Mouse (Mus musculus): Measurements from ENCODE around the gene Aff1. TPM values are rescaled to one million over a fixed set of nuclear protein-coding genes. Genes with fewer than 3 reads are reported as not detected.

Aff1 gene
- total RNA-seq (2015; ENCODE audit: low replicate concordance) = 262 and 340 TPM in 2 replicates
- total RNA-seq (2017; ENCODE audit: low replicate concordance) = 184 and 253 TPM in 2 replicates

DNA sequence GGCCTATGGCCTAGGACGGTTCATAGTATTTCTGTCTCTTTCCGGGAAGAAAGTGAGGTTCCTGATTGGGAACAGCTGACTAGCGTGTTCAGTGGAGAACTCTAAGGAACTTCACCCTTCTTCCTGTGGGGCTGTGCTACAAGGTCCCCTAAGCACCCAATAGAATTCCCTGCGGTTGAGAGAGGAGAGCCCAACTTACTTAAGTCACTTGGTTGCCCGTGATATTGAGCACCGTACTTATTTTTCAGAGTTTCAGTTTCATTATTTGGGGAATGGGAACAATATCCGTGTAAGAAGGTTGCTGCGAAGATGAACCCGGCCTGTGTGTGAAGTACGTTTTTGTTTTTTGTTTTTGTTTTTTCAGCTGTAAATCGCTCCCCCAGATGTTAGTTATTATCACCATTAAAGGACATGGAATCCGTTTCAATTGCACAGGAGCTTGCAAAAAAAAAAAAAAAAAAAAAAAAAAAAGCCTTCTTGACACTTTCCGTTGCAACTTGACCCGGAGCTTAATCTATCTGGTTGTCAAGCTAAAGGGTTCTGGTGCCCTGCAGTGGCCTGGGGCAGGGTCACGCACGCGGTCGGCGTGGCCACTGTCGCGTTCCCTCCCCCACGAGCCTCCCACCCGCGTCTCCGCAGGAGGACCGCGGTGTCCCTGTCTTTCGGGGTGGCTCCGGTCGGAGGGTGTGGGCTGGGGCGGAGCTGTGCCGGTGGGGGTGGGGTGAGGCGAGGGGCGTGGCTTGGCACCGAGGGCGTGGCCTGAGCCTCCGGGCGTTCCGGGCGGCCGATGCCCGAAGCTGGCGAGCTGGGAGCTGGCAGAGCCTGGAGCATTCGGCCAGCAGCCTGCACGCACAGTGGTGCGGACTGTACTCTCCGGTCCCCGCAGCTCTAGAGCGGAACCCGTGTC lies at the start of gene Aff1:
TSS of gene Aff1 (plus strand) at position 751 of the 907 bp plus-strand sequence.
- peak; percentile 95 for ATAC-seq (replicated peaks; ENCODE audit: low FRiP score, poor library complexity, severe bottlenecking)

DNA sequence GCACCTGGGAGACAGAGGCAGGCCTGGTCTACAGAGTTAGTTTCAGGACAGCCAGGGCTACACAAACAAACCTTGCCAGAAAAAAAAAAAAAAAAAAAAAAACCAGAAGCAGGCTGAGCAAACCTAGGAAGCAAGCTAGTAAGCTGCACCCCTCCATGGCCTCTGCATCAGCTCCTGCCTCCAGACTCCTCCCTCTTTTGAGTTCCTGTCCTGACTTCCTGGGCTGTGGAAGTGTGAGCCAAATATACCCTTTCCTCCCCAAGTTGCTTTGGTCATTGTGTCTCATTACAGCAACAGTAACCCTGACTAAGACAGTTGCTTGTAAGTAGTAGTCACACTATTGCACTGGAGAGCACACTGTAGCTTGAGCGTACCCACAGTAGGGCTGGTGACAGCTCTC lies 48.0 kb upstream of the Aff1 start:
- ATAC-seq (replicated peaks; ENCODE audit: low FRiP score, poor library complexity, severe bottlenecking) = no peak

DNA sequence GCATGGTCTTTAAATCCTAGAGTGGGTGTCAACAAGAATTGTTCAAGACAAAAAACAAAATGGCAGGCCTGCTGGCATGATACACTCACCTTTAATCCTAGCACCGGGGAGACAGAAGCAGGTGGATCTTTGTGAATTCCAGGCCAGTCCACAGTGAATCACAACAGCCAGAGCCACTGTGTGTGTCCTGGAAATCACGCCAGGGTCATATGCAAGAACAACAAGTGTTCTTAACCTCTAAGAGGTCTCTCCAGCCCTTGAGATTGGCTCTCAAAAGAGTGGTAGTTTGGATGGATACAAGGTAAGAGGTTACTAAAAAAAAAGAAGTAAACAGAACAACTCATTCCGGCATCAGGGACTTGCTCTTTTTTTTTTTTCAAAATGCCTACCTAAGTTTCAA lies 44.9 kb upstream of the Aff1 start:
- ATAC-seq (replicated peaks; ENCODE audit: low FRiP score, poor library complexity, severe bottlenecking) = no peak

GRCm38 (mm10) chr5:103654225-103654624 lies 37.9 kb upstream of the Aff1 start:
- 0 out of 2 replicates have a peak, but pooled peaks have one; percentile 53 for ATAC-seq (replicated peaks; ENCODE audit: low FRiP score, poor library complexity, severe bottlenecking)

- no peak for ATAC-seq (replicated peaks; ENCODE audit: low FRiP score, poor library complexity, severe bottlenecking)
These were observed 37.4 kb upstream of the Aff1 start for GRCm38 (mm10) chr5:103654780-103655179.

DNA sequence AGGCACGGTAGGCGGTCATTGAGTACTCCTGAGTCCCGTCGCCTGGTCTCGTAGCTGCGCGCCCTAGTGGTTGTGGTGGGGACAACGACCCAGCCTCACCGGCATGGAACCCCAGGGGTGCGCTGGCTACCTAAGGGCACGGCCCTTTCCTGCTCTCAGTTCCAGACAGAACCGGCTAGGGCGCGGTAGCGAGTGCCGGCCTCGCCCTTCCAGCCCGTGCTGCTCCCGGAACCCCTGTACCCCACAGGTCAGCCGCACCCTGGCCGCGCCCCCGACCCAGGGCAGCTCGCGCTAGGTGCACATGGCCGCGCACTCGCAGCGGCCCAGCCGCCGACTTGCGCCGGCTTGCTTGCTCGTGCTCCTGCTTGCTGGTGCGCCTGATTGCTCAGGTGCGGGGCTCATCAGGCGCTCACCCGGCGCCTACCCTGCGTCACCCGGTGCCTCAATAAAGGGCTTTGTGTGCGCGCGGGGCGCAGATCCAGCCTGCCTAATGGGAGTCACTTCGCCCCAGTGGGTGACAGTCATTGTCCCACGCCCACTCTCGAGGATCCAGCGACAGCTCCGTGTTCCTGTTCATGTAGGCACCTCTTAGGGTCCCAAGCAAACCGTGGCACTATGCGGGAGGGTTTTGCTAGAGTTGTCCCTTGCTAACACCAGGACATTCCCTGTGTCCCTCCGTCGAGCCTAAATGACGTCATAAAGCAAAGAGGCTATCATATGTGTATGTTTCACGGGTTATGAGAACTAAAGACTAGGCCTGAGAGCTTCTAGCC lies 36.6 kb upstream of the Aff1 start, which contains the start of gene 1700016H13Rik:
TSS of gene 1700016H13Rik (minus strand) at position 665 of the 773 bp plus-strand sequence.
- peak; percentile 57 for ATAC-seq (replicated peaks; ENCODE audit: low FRiP score, poor library complexity, severe bottlenecking)

DNA sequence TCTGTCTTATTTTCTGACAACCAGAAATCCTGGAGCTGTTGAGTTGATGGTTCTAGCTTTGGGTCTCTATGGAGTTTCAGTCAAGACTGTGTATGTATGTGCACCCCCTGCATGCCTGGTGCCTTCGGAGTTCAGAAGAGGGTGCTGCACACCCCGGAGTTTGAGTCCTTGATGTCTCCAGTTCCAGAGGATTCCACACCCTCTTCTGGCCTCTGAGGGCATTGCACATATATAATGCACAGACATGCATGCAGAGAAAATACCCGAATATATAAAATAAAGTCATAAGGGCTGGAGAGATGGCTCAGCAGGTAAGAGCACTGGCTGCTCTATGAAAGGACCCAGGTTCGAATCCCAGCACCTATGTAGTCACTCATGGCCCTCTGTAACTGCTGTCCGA lies 33.3 kb upstream of the Aff1 start:
- ATAC-seq (replicated peaks; ENCODE audit: low FRiP score, poor library complexity, severe bottlenecking) = 0 out of 2 replicates have a peak, but pooled peaks have one; percentile 51

DNA sequence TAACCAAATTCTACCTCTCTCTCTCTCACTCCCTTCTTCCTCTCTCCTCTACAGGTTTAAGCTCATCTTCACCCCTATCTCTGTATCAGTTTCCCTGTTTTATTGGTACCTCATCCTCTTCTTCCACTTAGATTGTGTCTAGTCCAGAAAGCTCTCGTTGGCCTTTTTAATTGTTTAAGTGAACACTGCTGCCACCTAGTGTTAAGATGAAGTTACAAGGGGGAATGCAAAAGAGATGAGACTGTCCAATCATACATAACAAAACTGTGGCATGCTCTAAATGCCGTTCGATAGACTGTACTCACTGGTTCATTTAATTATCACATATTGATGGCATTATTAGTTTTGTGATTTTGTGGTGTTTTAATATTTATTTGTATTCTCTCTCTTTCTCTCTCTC lies 32.6 kb upstream of the Aff1 start:
- ATAC-seq (replicated peaks; ENCODE audit: low FRiP score, poor library complexity, severe bottlenecking) = peak; percentile 61; the same call in 1 of the 2 replicates

DNA sequence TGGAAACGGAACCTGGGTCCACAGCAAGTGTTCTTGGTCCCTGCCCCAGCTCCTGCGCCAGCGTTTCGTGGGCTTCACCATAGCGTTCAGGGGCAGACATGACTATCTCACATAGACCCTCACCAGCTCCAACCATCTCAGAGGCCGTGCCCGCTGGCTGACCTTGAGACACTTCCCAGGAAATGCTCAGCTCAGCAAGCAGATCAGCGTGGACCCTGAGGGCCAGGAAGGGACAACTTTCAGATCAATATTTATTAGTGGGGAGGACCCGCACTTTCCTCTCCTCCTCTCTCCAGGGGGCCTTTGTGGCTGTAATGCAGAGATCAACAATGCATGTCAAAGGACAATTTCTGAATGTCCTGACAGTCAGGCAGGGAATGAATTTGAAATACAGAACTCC lies 27.2 kb upstream of the Aff1 start:
- ATAC-seq (replicated peaks; ENCODE audit: low FRiP score, poor library complexity, severe bottlenecking) = no peak

DNA sequence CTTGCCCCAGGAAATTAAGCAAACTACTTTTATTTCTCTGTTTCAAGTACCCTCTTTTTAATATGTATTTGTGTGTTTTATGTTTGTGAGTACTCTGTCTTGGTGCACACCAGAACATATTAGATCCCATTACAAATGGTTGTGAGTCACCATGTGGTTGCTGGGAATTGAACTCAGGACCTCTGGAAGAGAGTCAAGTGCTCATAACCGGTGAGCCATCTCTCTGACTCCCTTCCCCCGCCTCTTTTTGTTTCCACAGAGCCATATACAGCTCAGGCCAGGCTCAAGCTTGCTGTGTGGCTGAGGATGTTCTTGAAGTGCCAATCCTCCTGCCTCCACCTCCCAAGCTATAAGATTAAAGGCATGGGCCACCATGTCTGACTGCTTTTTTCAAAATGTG lies 26.3 kb upstream of the Aff1 start:
- ATAC-seq (replicated peaks; ENCODE audit: low FRiP score, poor library complexity, severe bottlenecking) = no peak

GRCm38 (mm10) chr5:103671858-103672257 lies 20.3 kb upstream of the Aff1 start:
- no peak for ATAC-seq (replicated peaks; ENCODE audit: low FRiP score, poor library complexity, severe bottlenecking)

GRCm38 (mm10) chr5:103673611-103674010 lies 18.6 kb upstream of the Aff1 start:
- no peak for ATAC-seq (replicated peaks; ENCODE audit: low FRiP score, poor library complexity, severe bottlenecking)

- no peak for ATAC-seq (replicated peaks; ENCODE audit: low FRiP score, poor library complexity, severe bottlenecking)
These were observed 17.7 kb upstream of the Aff1 start for GRCm38 (mm10) chr5:103674482-103674881.

DNA sequence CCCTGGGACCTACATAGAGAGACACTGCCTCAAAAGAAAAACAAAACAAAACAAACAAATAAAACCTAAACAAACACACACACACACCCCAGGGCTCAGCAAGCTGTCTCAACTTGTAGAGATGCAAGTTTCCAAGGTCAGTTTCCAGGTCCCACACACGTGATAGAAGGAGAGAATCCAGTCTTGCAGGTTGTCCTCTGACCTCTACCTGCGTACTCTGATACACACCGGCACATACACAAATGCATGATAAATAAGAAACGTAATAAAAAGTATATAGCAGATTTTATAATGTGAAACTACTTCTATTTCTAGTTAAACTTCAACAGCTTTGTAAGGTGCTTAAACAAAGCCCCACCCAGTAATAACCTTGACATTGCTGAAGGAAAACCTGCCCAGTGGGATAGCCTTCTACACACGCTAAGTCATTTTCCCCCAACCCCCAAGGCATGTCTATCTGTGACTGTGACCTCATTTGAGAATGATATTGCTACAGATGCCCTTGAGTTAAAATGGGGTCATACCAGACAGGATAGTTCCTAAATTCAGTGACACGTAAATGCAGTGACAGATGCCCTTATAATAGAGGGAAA lies 15.8 kb upstream of the Aff1 start:
- no peak for ATAC-seq (replicated peaks; ENCODE audit: low FRiP score, poor library complexity, severe bottlenecking)

- no peak for ATAC-seq (replicated peaks; ENCODE audit: low FRiP score, poor library complexity, severe bottlenecking)
These were observed 14.3 kb upstream of the Aff1 start for GRCm38 (mm10) chr5:103677894-103678293.

GRCm38 (mm10) chr5:103678974-103679373 lies 13.2 kb upstream of the Aff1 start:
- ATAC-seq (replicated peaks; ENCODE audit: low FRiP score, poor library complexity, severe bottlenecking) = no peak

- peak; percentile 86 for ATAC-seq (replicated peaks; ENCODE audit: low FRiP score, poor library complexity, severe bottlenecking)
These were observed 11.8 kb upstream of the Aff1 start for GRCm38 (mm10) chr5:103680381-103680780.

DNA sequence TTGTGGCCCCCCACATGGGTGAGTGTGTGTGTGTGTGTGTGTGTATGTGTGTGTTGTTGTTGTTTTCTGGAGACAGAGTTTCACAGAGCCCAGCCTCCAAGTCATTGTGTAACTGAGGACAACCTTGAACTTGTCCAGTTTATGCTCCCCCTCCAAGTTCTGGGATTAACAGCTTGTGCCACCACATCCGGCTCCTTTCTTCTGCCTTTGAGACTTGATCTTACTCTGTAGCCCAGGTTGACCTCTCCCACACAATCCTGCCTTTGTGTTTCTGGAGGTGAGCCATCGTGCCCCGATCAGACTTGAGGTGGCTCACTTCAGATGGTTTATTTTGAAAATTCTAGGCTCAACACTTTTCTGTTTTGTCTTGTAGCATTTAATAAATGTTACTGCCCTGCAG lies 10.3 kb upstream of the Aff1 start:
- ATAC-seq (replicated peaks; ENCODE audit: low FRiP score, poor library complexity, severe bottlenecking) = no peak

- no peak for ATAC-seq (replicated peaks; ENCODE audit: low FRiP score, poor library complexity, severe bottlenecking)
These were observed 2.5 kb upstream of the Aff1 start for GRCm38 (mm10) chr5:103689645-103690044.

DNA sequence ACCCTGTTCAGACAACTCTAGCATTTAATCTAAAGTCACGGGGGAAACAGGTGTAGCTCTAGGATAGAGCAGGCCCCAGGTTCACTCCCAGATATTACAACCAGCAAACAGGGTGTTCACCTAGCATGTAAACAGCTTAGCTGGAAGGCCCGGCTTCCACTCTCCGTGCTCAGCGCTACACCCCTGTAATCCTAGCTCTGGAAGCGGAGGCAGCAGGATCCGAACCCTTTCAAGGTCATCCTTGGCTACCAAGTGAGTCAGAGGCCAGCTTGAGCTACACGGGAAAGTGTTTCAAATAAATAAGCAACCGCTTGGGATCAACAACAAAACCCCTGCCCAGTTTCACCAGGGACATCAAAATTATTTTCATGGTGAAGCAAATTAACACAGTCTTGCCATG lies 2.0 kb upstream of the Aff1 start:
- ATAC-seq (replicated peaks; ENCODE audit: low FRiP score, poor library complexity, severe bottlenecking) = no peak
